Mouse (Mus musculus): ENCODE data around the gene Sept9. TPM values are rescaled to one million over a fixed set of nuclear protein-coding genes. Genes with fewer than 3 reads are reported as not detected.

Sept9 gene
- polyA plus RNA-seq, 1 experiment, result 0.37 TPM

DNA sequence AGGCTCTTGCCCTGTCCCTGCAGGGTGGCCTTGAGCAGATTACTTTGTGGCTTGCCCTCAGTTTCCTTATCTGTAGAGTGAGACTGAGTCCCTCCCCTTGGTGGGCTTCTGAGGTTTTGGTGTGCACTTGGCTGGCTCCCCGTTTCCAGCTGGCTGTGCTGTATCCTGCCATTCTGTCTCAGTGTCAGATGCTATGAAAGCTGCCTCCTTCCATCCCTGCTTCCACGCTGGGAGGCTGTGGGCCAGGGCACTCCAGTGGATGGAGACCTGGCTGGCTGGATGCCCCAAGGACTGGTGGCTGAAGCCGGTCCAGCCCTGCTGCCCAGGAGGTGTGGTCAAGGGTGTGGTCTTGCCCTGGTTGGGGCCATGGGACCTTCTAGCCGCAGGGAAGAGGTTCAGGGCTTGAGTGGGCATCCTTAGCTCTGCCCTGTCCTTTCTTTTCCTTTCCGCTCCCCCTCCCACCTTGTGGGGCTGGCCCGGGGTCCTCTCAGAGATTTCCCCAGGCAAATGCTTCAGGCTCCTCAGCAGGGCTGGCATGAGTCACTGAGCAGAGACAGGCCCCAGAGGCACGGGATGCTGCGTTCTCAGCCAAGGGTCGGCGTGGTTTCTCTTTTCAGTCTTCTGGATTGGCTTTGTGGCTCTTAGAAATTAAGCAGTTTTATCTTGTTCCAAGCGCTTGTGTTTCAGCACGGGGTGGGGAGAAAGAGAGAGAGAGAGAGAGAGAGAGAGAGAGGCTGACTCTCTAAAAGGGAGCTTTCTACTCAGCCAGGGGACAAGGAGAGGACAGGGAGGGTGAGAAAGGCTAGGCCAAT is 35.8 kb downstream of the Sept9 start:
- H3K4me3 ChIP-seq (replicated peaks), result no peak overlapping the region
- H3K27me3 ChIP-seq (ENCODE audit: control insufficient read depth), result no peaks in the 10 kb centered on the region
- H3K4me1 ChIP-seq (ENCODE audit: control insufficient read depth), result peaks cover 3% of the 10 kb centered on the region
- TF ChIP-seq GATA1 (IDR thresholded peaks at IDR 0.05; ENCODE audit: low read length) (no peak), TAL1 (IDR thresholded peaks at IDR 0.05; ENCODE audit: low read length) (no peak)
- H3K36me3 ChIP-seq (ENCODE audit: control insufficient read depth), result no peaks in the 10 kb centered on the region
- H3K9me3 ChIP-seq (ENCODE audit: control insufficient read depth, low read length), result no peaks in the 10 kb centered on the region

DNA sequence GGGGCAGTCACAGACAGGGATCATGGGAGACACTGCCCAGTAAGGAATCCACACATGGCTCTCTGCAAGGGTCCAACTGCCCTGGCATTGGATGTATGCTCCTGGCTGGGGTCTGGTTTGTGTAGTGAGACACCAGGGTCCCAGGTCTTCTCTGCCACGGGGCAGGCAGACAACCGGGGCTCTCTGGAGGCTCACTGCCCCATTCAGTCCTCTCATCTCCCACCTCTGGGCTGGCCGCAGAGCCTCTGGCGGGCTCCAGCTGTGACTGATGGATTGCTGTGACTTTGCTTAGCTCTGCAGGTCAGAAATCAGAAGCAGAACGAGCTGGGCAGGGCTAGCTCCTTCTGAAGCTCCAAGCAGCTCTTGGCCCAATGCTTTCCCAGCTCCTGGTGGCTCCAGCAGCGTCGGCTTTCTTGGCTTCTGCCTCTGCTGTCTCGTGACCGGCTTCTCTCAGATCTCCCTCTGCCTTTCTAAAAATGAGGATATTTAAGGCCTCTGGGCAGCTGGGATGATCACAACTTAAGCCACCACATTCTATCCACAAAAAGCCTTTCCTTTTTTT is 36.5 kb downstream of the Sept9 start:
- H3K4me1 ChIP-seq (ENCODE audit: control insufficient read depth), result peaks cover 3% of the 10 kb centered on the region

DNA sequence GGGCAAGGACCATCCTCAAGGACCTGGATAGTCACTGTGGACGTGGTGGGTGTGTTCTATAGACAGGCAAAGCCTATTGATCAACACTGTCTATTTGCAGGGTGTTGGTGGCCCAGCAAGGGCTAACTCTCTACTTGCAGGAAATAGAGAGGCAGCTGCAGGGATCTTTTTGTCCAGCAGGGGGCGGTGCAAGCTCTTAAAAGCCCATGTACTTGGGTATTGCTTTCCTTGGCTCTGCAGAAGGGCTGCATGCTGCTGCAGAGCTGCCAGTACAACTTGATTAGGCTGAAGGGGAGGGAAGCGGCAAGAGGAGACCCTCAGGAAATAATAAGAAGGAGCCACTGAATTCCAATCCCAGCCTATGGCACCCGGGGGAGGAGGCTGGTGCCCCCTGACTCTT is 38.7 kb downstream of the Sept9 start:
- H3K36me3 ChIP-seq (ENCODE audit: control insufficient read depth), result no peaks in the 10 kb centered on the region
- no peaks in the 10 kb centered on the region for H3K27me3 ChIP-seq (ENCODE audit: control insufficient read depth)
- peaks cover 3% of the 10 kb centered on the region for H3K4me1 ChIP-seq (ENCODE audit: control insufficient read depth)
- no peak overlapping the region for H3K4me3 ChIP-seq (replicated peaks)
- H3K9me3 ChIP-seq (ENCODE audit: control insufficient read depth, low read length), result no peaks in the 10 kb centered on the region
- no peak for TF ChIP-seq GATA1 (IDR thresholded peaks at IDR 0.05; ENCODE audit: low read length)
- no peak for TF ChIP-seq TAL1 (IDR thresholded peaks at IDR 0.05; ENCODE audit: low read length)

More for the DNA sequence above, 36.5 kb downstream of the Sept9 start:
- Histone ChIP-seq H3K27me3 (ENCODE audit: control insufficient read depth) (no peaks in the 10 kb centered on the region), H3K4me3 (replicated peaks) (no peak overlapping the region), H3K9me3 (ENCODE audit: control insufficient read depth, low read length) (no peaks in the 10 kb centered on the region), H3K36me3 (ENCODE audit: control insufficient read depth) (no peaks in the 10 kb centered on the region)
- no peak for TF ChIP-seq TAL1 (IDR thresholded peaks at IDR 0.05; ENCODE audit: low read length)
- TF ChIP-seq GATA1 (IDR thresholded peaks at IDR 0.05; ENCODE audit: low read length), result no peak

DNA sequence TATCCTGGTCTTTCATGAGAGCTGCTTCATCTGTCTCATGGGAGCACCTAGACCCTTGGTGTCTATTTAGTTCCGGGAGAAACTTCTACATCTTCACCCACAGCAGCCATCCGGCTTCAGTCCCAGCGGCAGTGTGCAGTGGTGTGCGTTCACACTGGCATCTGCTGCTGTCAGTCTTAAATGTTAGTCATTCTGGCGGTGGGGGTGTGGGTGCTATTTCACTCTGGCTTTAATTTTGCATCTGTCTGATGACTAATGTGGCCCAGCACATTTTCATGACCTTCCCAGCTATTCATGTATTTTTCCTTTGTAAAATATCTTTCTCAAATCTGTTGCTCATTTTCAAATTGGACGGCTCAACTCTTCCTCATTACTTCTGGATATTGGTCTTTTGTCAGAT is 40.2 kb downstream of the Sept9 start:
- Histone ChIP-seq H3K4me1 (ENCODE audit: control insufficient read depth) (peaks cover 3% of the 10 kb centered on the region), H3K9me3 (ENCODE audit: control insufficient read depth, low read length) (no peaks in the 10 kb centered on the region), H3K27me3 (ENCODE audit: control insufficient read depth) (no peaks in the 10 kb centered on the region), H3K36me3 (ENCODE audit: control insufficient read depth) (no peaks in the 10 kb centered on the region; the same call in 1 of the 2 replicates), H3K4me3 (replicated peaks) (no peak overlapping the region)
- no peak for TF ChIP-seq TAL1 (IDR thresholded peaks at IDR 0.05; ENCODE audit: low read length)
- TF ChIP-seq GATA1 (IDR thresholded peaks at IDR 0.05; ENCODE audit: low read length), result no peak

DNA sequence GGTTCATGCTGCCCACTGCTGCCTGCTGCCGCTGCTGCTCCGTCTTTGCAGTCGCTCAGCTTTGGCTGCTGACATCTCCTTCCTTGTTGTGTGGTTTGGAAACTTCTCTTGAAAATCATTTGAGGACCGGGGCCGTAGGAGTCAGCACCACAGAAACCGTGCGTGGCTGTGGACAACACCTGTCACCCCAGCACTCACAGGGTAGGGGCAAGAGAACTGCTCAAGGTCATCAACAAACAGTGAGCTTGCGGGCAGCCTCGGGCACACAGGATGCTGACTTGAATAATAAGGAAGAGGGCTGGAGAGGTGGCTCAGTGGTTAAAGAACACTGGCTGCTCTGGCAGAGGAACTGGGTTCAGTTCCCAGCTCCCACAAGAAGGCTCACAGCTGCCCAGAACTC is 40.9 kb downstream of the Sept9 start:
- Histone ChIP-seq H3K4me1 (ENCODE audit: control insufficient read depth) (no peaks in the 10 kb centered on the region; the same call in 1 of the 2 replicates), H3K27me3 (ENCODE audit: control insufficient read depth) (no peaks in the 10 kb centered on the region), H3K36me3 (ENCODE audit: control insufficient read depth) (no peaks in the 10 kb centered on the region; the same call in 1 of the 2 replicates), H3K4me3 (replicated peaks) (no peak overlapping the region), H3K9me3 (ENCODE audit: control insufficient read depth, low read length) (no peaks in the 10 kb centered on the region)
- TF ChIP-seq TAL1 (IDR thresholded peaks at IDR 0.05; ENCODE audit: low read length) (no peak), GATA1 (IDR thresholded peaks at IDR 0.05; ENCODE audit: low read length) (no peak)

DNA sequence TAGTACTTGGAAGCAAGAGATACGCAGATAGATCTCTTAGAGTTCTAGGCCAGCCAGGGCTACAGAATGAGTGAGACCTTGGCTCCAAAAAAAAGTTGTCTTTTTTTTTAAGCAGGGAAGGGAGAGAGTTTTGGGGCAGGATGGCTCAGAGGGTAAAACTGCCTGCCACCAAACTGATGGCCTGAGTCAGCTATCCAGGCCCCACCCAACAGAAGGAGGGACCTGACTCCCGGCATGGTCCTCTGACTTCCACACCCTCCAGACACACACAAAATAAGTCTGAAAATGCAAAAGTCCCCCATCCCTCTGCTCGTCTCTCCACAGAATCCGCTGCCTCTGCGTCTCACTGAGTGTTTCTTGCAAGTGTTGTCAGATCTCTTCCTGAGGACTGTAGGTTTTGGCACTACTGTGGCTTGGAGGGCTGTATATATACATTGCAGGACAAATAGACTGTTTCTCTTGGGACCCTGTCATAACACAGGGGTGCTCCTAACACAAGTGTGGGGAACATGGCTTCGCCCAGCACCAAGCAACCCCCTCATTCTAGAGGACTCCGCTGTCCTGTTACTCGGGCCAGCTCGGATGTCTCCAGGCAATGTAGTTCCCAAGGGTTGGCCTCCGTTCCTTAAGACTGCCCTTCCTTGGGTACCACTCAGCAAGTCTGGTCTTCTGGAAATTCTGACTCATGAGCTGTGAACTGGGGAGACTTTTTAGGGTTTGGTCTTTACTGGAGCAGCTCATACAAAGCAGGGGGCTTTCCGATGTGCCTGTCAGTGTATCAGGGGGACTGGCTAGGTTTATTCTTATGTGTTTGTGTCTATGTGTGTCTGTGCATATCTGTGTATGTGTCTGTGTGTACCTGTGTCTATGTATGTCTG is 41.6 kb downstream of the Sept9 start:
- Histone ChIP-seq H3K9me3 (ENCODE audit: control insufficient read depth, low read length) (no peaks in the 10 kb centered on the region), H3K36me3 (ENCODE audit: control insufficient read depth) (no peaks in the 10 kb centered on the region; the same call in 1 of the 2 replicates), H3K4me3 (replicated peaks) (no peak overlapping the region), H3K4me1 (ENCODE audit: control insufficient read depth) (no peaks in the 10 kb centered on the region; the same call in 1 of the 2 replicates), H3K27me3 (ENCODE audit: control insufficient read depth) (no peaks in the 10 kb centered on the region)
- TF ChIP-seq GATA1 (IDR thresholded peaks at IDR 0.05; ENCODE audit: low read length) (no peak), TAL1 (IDR thresholded peaks at IDR 0.05; ENCODE audit: low read length) (no peak)

DNA sequence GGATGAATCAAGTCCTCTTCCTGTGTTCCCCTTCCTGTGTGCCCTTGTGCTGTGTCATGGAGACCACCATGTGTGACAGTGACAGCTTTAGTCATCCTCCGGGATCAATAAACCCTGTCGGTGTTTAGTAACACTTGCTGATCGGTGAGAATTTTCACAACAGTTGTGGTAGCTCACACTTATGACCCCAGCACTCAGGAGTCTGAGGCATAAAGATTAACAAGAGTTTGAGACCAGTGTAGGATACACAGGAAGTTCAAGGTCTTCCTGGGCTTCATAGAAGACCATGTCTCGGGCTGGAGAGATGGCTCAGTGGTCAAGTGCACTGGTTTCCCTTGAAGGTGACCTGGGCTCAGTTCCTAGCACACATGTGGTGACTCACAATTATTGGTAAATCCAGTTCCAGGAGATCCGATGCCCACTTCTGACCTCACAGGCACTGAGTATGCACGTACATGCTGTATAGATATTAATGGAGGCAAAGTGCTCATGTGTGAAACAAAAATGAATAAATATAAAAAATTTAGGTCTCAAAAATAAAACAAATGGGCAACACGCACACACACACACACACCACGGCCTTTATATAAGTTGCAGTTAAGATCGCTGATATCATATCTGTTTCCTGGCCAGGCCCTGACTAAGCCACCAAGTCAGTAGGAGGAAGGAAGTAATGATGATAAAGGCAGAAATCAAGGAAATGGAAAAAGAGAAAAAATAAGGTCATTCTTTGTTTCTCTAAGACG is 43.1 kb downstream of the Sept9 start:
- H3K4me1 ChIP-seq (ENCODE audit: control insufficient read depth), result no peaks in the 10 kb centered on the region; the same call in 1 of the 2 replicates
- no peak for TF ChIP-seq TAL1 (IDR thresholded peaks at IDR 0.05; ENCODE audit: low read length)
- no peak for TF ChIP-seq GATA1 (IDR thresholded peaks at IDR 0.05; ENCODE audit: low read length)
- no peak overlapping the region for H3K4me3 ChIP-seq (replicated peaks)
- no peaks in the 10 kb centered on the region for H3K27me3 ChIP-seq (ENCODE audit: control insufficient read depth)
- no peaks in the 10 kb centered on the region; the same call in 1 of the 2 replicates for H3K36me3 ChIP-seq (ENCODE audit: control insufficient read depth)
- no peaks in the 10 kb centered on the region for H3K9me3 ChIP-seq (ENCODE audit: control insufficient read depth, low read length)

DNA sequence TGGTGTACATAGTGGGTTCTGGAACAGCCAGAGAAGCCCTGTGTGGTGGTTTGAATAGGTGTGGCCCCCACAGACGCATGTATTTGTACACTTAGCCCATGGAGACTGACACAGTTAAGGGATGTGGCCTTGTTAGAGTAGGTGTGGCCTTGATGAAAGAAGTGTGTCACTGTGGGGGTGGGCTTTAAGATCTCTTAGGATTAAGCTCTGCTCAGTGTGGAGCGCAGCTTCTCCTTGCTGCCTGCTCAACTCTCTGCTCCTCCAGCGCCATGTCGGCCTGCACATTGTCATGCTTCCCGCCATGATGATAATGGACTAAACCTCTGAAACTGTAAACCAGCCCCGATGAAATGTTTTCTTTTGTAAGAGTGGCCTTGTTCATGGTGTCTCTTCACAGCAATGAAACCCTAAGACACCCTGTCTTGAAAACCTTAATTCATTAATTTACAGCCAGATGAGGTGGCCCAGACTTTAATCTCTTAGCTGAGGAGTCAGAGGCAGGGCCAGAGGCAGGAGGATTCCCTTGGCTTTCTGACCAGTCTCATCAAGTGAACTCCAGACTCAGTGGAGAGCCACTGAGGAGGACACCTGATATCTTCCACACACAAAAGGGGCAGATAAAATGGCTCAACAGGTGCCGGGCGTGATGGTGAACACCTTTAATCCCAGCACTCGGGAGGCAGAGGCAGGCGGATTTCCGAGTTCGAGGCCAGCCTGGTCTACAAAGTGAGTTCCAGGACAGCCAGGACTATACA is 44.3 kb downstream of the Sept9 start:
- Histone ChIP-seq H3K4me3 (replicated peaks) (no peak overlapping the region), H3K9me3 (ENCODE audit: control insufficient read depth, low read length) (no peaks in the 10 kb centered on the region), H3K27me3 (ENCODE audit: control insufficient read depth) (no peaks in the 10 kb centered on the region), H3K36me3 (ENCODE audit: control insufficient read depth) (no peaks in the 10 kb centered on the region; the same call in 1 of the 2 replicates), H3K4me1 (ENCODE audit: control insufficient read depth) (no peaks in the 10 kb centered on the region; the same call in 1 of the 2 replicates)
- TF ChIP-seq GATA1 (IDR thresholded peaks at IDR 0.05; ENCODE audit: low read length), result no peak
- TF ChIP-seq TAL1 (IDR thresholded peaks at IDR 0.05; ENCODE audit: low read length), result no peak
